Mouse (Mus musculus): Measurements from ENCODE around the gene Ccdc15. TPM values are rescaled to one million over a fixed set of nuclear protein-coding genes. Genes with fewer than 3 reads are reported as not detected.

The Ccdc15 gene
- polyA plus RNA-seq, 1 experiment, result 18.6 TPM

GRCm38 (mm10) chr9:37245810-37246209 is 102.4 kb downstream of the Ccdc15 start:
- Histone ChIP-seq H3K27ac (ENCODE audit: insufficient read depth, low read length) (no peak overlapping the region), H3K9ac (ENCODE audit: low read depth, poor library complexity, severe bottlenecking) (no peak overlapping the region), H3K27me3 (ENCODE audit: control insufficient read depth, insufficient read depth, low read length, poor library complexity, severe bottlenecking) (no peaks in the 10 kb centered on the region), H3K4me3 (ENCODE audit: low read depth, low read length) (no peak overlapping the region), H3K4me1 (ENCODE audit: control insufficient read depth, insufficient read depth, low read length) (peaks cover 6% of the 10 kb centered on the region), H3K9me3 (replicated peaks; ENCODE audit: control insufficient read depth, insufficient read depth, low read length, poor library complexity, severe bottlenecking) (no peaks in the 10 kb centered on the region), H3K36me3 (ENCODE audit: control insufficient read depth, insufficient read depth, low read length, poor library complexity, severe bottlenecking) (no peaks in the 10 kb centered on the region)
- TF ChIP-seq EP300 (IDR thresholded peaks at IDR 0.05; ENCODE audit: insufficient read depth, low read depth, low read length) (no peak), POLR2A (IDR thresholded peaks at IDR 0.05; ENCODE audit: insufficient read depth, low read length) (no peak), CTCF (IDR thresholded peaks at IDR 0.05; ENCODE audit: low read depth, low read length) (no peak)

- Histone ChIP-seq H3K27ac (ENCODE audit: insufficient read depth, low read length) (no peak overlapping the region), H3K4me1 (ENCODE audit: control insufficient read depth, insufficient read depth, low read length) (peaks cover 6% of the 10 kb centered on the region), H3K36me3 (ENCODE audit: control insufficient read depth, insufficient read depth, low read length, poor library complexity, severe bottlenecking) (no peaks in the 10 kb centered on the region), H3K27me3 (ENCODE audit: control insufficient read depth, insufficient read depth, low read length, poor library complexity, severe bottlenecking) (no peaks in the 10 kb centered on the region), H3K9ac (ENCODE audit: low read depth, poor library complexity, severe bottlenecking) (no peak overlapping the region), H3K9me3 (replicated peaks; ENCODE audit: control insufficient read depth, insufficient read depth, low read length, poor library complexity, severe bottlenecking) (no peaks in the 10 kb centered on the region), H3K4me3 (ENCODE audit: low read depth, low read length) (no peak overlapping the region)
- TF ChIP-seq POLR2A (IDR thresholded peaks at IDR 0.05; ENCODE audit: insufficient read depth, low read length), result no peak
- TF ChIP-seq EP300 (IDR thresholded peaks at IDR 0.05; ENCODE audit: insufficient read depth, low read depth, low read length), result no peak
Observed at GRCm38 (mm10) chr9:37245404-37245803, 102.8 kb downstream of the Ccdc15 start.

GRCm38 (mm10) chr9:37244600-37244999 is 103.6 kb downstream of the Ccdc15 start:
- TF ChIP-seq CTCF (IDR thresholded peaks at IDR 0.05; ENCODE audit: low read depth, low read length) (no peak), POLR2A (IDR thresholded peaks at IDR 0.05; ENCODE audit: insufficient read depth, low read length) (no peak), EP300 (IDR thresholded peaks at IDR 0.05; ENCODE audit: insufficient read depth, low read depth, low read length) (no peak)
- H3K9me3 ChIP-seq (replicated peaks; ENCODE audit: control insufficient read depth, insufficient read depth, low read length, poor library complexity, severe bottlenecking), result no peaks in the 10 kb centered on the region
- no peaks in the 10 kb centered on the region for H3K27me3 ChIP-seq (ENCODE audit: control insufficient read depth, insufficient read depth, low read length, poor library complexity, severe bottlenecking)
- no peak overlapping the region for H3K9ac ChIP-seq (ENCODE audit: low read depth, poor library complexity, severe bottlenecking)
- no peak overlapping the region for H3K27ac ChIP-seq (ENCODE audit: insufficient read depth, low read length)
- no peaks in the 10 kb centered on the region for H3K36me3 ChIP-seq (ENCODE audit: control insufficient read depth, insufficient read depth, low read length, poor library complexity, severe bottlenecking)
- H3K4me3 ChIP-seq (ENCODE audit: low read depth, low read length), result no peak overlapping the region
- H3K4me1 ChIP-seq (ENCODE audit: control insufficient read depth, insufficient read depth, low read length), result peaks cover 6% of the 10 kb centered on the region

- Histone ChIP-seq H3K9ac (ENCODE audit: low read depth, poor library complexity, severe bottlenecking) (no peak overlapping the region), H3K9me3 (replicated peaks; ENCODE audit: control insufficient read depth, insufficient read depth, low read length, poor library complexity, severe bottlenecking) (no peaks in the 10 kb centered on the region), H3K4me1 (ENCODE audit: control insufficient read depth, insufficient read depth, low read length) (peaks cover 4% of the 10 kb centered on the region), H3K4me3 (ENCODE audit: low read depth, low read length) (no peak overlapping the region), H3K27me3 (ENCODE audit: control insufficient read depth, insufficient read depth, low read length, poor library complexity, severe bottlenecking) (no peaks in the 10 kb centered on the region), H3K27ac (ENCODE audit: insufficient read depth, low read length) (no peak overlapping the region), H3K36me3 (ENCODE audit: control insufficient read depth, insufficient read depth, low read length, poor library complexity, severe bottlenecking) (no peaks in the 10 kb centered on the region)
- TF ChIP-seq CTCF (IDR thresholded peaks at IDR 0.05; ENCODE audit: low read depth, low read length) (no peak), POLR2A (IDR thresholded peaks at IDR 0.05; ENCODE audit: insufficient read depth, low read length) (no peak), EP300 (IDR thresholded peaks at IDR 0.05; ENCODE audit: insufficient read depth, low read depth, low read length) (no peak)
Observed at GRCm38 (mm10) chr9:37242764-37243163, 105.5 kb downstream of the Ccdc15 start.

GRCm38 (mm10) chr9:37235951-37236737 is 112.1 kb downstream of the Ccdc15 start:
- TF ChIP-seq POLR2A (IDR thresholded peaks at IDR 0.05; ENCODE audit: insufficient read depth, low read length), result no peak
- no peak for TF ChIP-seq CTCF (IDR thresholded peaks at IDR 0.05; ENCODE audit: low read depth, low read length)
- no peak for TF ChIP-seq EP300 (IDR thresholded peaks at IDR 0.05; ENCODE audit: insufficient read depth, low read depth, low read length)
- Histone ChIP-seq H3K4me3 (ENCODE audit: low read depth, low read length) (no peak overlapping the region), H3K9ac (ENCODE audit: low read depth, poor library complexity, severe bottlenecking) (no peak overlapping the region)

More at GRCm38 (mm10) chr9:37235951-37236737, 112.1 kb downstream of the Ccdc15 start:
- Histone ChIP-seq H3K36me3 (ENCODE audit: control insufficient read depth, insufficient read depth, low read length, poor library complexity, severe bottlenecking) (no peaks in the 10 kb centered on the region), H3K9me3 (replicated peaks; ENCODE audit: control insufficient read depth, insufficient read depth, low read length, poor library complexity, severe bottlenecking) (no peaks in the 10 kb centered on the region), H3K27me3 (ENCODE audit: control insufficient read depth, insufficient read depth, low read length, poor library complexity, severe bottlenecking) (no peaks in the 10 kb centered on the region), H3K4me1 (ENCODE audit: control insufficient read depth, insufficient read depth, low read length) (no peaks in the 10 kb centered on the region), H3K27ac (ENCODE audit: insufficient read depth, low read length) (no peak overlapping the region)

All from ES-Bruce4 (cell line).